Mouse (Mus musculus) left cerebral cortex, postnatal 10 days (tissue): ENCODE data around the gene Mettl5. TPM values are rescaled to one million over a fixed set of nuclear protein-coding genes. Genes with fewer than 3 reads are reported as not detected.

ENCODE experiments used
- DNase-seq, 2 experiments: peaks; one replicate each; pipeline ENCODE4 v3.0.0; 2021 to 2022; ENCODE audit warnings: low spot score in 2 of 2, mixed read lengths in 1 of 2; ENCODE audit errors: extremely low spot score in 1 of 2
- intact Hi-C: fragments of 180-260 bp; cut with DNase I; formaldehyde crosslinking; loops from one replicate; pipeline ENCODE4 v1.15.1; 2025
- total RNA-seq, 2 experiments: library from RNA; stranded (reverse); gene quantifications; 2 replicates each; pipeline ENCODE4 v1.2.3; 2021

Mettl5 gene
- total RNA-seq, 2 experiments from 2014 or later, result 12.3 to 14.8 TPM

- DNase-seq, result peak; percentile 89 to 97
Measured at GRCm38 (mm10) chr2:69861485-69862091, 23.8 kb downstream of the Mettl5 start, which contains the start of gene Ssb. TSS of gene Ssb (plus strand) at chr2:69861562.

GRCm38 (mm10) chr2:69860972-69861452, 24.4 kb downstream of the Mettl5 start:
- intact Hi-C loops, result loop anchor here (5.0 to 10.0 kb wide), 3 partner anchors 39 to 126 kb away; partner anchors contain the start of gene Klhl23
- DNase-seq, result no peak

More at GRCm38 (mm10) chr2:69861485-69862091, 23.8 kb downstream of the Mettl5 start, which contains the start of gene Ssb:
- intact Hi-C loops, result loop anchor here (5.0 to 10.0 kb wide), 3 partner anchors 39 to 127 kb away; partner anchors contain the start of gene Klhl23

DNA sequence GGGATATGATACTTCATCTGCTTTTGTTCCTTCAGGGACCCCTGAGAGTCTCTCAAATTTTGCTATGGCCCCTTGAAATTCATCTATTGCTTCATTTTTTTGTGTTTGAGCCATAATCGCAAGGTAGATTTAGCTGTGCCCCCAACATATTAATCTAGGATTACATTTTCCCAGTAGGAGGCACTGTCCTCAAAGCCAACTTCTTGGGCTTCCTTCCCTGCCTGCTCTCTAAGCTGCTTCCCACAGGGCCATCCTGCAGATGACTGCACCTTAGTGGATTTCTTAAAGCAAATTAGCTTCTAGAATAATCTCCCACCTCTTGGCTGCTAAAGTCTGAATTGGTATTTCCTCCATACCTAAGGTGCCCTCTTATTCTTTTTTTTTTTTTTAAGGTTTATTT, 27.5 kb downstream of the Mettl5 start:
- no peak for DNase-seq
- intact Hi-C loops, result no loop called here

DNA sequence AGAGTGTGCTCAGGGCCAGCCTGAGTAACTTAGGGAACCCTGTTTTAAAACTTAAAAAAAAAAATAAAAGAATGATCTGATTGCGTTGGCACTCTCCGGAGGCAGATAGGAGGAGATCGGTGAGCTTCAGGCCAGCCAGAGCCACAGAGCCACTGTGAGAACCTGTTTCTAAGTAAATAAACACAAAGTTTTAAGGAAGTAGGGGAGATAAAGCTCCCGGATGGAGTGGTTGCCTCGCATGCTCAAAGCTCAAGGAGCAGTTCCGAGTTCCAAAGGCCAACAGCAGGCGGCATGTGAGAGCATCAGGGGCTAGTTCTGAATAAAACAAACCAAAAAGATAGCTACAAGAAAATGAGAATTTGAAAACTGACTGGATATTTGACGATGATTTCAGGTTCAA, 29.0 kb downstream of the Mettl5 start:
- DNase-seq, result no peak
- intact Hi-C loops, result no loop called here

- intact Hi-C loops, result no loop called here
- DNase-seq, result no peak
Measured at GRCm38 (mm10) chr2:69851427-69852058, 33.9 kb downstream of the Mettl5 start.

DNA sequence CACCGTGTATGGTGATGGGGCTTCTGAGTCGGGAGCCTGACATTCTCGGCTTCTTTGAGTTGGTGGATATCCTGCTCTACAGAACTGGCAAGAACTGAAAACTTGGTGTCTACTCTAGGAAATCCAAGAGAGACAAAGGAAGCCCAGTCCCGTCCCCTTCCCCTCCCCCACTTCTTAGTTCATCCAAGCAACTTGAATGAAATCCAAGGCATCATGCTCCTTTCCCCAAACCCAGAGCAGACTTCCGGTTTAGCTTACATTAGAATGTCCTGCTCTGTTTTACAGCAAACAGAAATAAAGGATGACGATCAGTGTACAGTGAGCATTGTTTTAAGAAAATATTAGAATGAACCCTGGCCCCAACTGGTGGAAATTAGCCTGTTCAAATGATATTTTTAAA, 36.2 kb downstream of the Mettl5 start:
- intact Hi-C loops, result no loop called here
- no peak for DNase-seq

GRCm38 (mm10) chr2:69840261-69840660, 45.2 kb downstream of the Mettl5 start:
- DNase-seq, result peak in 1 of 2 experiments; percentile 72
- intact Hi-C loops, result no loop called here

DNA sequence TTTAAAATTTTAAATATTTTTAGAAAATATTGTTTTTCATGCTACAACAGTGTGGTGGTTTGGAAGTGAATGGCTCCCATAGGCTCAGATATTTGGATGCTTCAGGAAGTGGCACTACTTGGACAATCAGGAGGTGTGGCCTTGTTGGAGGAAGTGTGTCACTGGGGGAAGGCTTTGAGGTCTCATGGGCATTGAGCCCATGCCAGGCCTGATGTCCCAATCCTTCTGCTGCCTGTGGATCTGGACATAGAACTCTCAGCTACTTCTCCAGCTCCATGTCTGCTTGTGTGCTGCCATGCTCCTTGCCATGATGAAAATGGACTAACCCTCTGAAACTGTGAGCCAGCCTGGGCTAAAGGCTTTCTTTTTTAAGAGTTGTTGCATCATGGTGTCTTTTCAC, 46.7 kb downstream of the Mettl5 start:
- intact Hi-C loops, result no loop called here
- DNase-seq, result no peak

- intact Hi-C loops, result no loop called here
- no peak for DNase-seq
Measured at GRCm38 (mm10) chr2:69837996-69838395, 47.4 kb downstream of the Mettl5 start.

DNA sequence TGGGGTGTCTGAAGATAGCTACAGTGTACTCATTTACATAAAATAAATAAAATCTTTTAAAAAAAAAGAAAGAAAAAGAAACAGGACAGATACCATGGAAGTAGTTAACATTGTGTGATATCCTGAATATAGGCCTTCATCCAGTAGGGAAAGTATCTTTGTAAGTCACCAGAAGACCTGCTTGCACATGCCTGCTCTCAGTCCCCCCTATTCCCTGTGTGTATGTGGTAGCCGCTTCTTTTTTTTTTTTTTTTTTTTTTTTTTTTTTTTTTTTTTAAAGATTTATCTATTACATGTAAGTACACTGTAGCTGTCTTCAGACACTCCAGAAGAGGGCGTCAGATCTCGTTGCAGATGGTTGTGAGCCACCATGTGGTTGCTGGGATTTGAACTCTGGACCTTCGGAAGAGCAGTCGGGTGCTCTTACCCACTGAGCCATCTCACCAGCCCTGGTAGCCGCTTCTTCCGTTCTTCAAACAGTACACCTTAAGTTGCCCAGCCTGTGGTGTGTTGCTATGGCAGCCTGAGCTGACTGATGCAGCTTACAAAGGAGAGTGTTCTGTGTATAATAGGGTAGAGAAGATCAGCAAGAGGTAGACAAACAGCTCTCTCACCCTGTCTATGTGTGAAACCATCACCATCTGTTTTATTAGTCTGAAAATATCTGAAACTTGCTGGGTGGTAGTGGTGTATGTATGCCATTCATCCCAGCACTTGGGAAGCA, 48.0 kb downstream of the Mettl5 start:
- DNase-seq, result no peak
- intact Hi-C loops, result no loop called here

DNA sequence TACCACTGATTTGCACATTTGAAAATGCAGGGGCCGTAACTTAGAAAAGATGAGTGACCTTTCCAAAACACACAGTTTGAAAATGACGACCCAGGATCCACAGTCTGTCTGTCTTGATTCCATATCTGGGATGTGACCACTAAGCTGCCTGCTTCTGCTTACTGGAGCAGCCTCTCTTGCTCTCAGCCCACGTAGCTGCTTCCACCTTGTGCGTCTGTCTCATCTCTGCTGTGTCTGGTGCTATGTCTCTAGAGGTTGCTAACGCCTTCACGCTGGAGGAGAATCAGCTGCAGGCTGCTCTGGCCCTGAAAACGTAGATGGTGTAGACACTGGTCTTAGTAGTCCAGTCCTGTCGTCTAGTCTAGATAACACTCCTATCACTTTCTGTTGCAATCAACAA, 55.3 kb downstream of the Mettl5 start:
- no peak for DNase-seq
- intact Hi-C loops, result no loop called here

GRCm38 (mm10) chr2:69829680-69830079, 55.7 kb downstream of the Mettl5 start:
- DNase-seq, result no peak
- intact Hi-C loops, result no loop called here

GRCm38 (mm10) chr2:69828031-69828430, 57.4 kb downstream of the Mettl5 start:
- intact Hi-C loops, result no loop called here
- no peak for DNase-seq

GRCm38 (mm10) chr2:69826380-69826779, 59.0 kb downstream of the Mettl5 start:
- DNase-seq, result peak in 1 of 2 experiments; percentile 46
- intact Hi-C loops, result no loop called here

DNA sequence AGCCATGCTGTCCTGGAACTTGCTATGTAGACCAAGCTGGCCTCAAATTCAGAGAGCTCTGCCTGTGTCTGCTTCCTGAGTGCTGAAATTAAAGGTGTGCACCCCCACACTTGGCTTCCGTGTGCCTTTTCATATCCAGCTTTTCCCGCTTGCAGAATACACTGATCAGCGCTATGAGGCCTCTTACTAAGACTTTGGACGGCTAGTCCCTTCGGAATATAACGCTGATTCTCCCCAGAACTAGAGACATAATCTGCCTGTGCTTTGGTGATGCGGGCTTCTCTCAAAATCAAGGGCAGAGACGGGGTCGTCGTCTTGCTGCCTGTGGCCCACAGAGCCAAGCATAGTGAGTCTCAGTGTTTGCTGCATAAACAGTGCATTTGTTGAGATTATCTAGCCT, 59.5 kb downstream of the Mettl5 start:
- intact Hi-C loops, result no loop called here
- no peak for DNase-seq

DNA sequence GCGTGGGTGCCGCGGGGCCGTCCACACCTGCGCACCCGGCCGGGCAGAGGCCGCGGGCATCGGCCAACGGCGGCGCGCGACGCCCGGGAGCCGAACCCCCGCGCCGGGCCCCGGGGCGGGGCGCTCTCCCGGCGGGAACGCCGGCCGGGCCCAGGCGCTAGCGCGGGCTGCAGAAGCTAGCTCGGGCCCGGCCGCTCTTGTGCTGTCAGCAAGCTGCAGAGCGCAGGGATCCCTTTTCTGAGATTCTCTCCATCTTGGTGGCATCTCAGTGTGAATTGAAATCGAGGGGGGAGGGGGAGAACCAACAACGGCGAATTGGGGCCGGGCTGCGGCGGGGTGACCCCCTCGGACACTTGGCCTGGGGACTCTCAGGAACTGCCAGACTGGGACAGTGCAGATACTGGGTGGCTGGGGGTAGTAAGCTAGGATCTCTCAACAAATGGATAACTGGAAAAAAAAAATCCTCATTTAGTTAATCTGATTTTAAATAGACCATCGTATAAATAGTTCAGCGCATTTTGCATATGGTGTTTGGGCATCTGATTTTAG, 62.2 kb downstream of the Mettl5 start:
- intact Hi-C loops, result loop anchor here (5.0 kb wide), 1 partner anchor 39 kb away; the partner anchor contains the start of gene Ssb
- DNase-seq, result peak in 1 of 2 experiments; percentile 63

- intact Hi-C loops, result loop anchor here (5.0 kb wide), 1 partner anchor 40 kb away; the partner anchor contains the start of gene Ssb
- peak; percentile 32 to 71 for DNase-seq
Measured at GRCm38 (mm10) chr2:69822361-69823128, 62.9 kb downstream of the Mettl5 start.

- DNase-seq, result peak in 1 of 2 experiments; percentile 42
- intact Hi-C loops, result loop anchor here (5.0 kb wide), 1 partner anchor 41 kb away; the partner anchor contains the start of gene Ssb
Measured at GRCm38 (mm10) chr2:69821711-69822110, 63.7 kb downstream of the Mettl5 start, which contains the start of gene Klhl23. TSS of gene Klhl23 (plus strand) at chr2:69821944.
